Mouse (Mus musculus) MEL (cell line): ENCODE results near the gene Mrps26. TPM values are rescaled to one million over a fixed set of nuclear protein-coding genes. Genes with fewer than 3 reads are reported as not detected.

ENCODE experiments used
- DNase-seq: peaks from one replicate; pipeline ENCODE4 v3.0.0; 2011; ENCODE audit warnings: low read depth, low spot score
- H3K27ac ChIP-seq: 2 replicates; pipeline ENCODE4 v1.5.1; 2012; ENCODE audit warnings: low read depth, mild to moderate bottlenecking, control low read depth, low read length, moderate library complexity; ENCODE audit not compliant: control insufficient read depth
- H3K27me3 ChIP-seq, 2 experiments: fragments of 150-350 bp in 1 of 2; sonication (generic) in 1 of 2; 2 replicates each; pipeline ENCODE4 v1.6.1; 2012; ENCODE audit warnings: low read length in 2 of 2, mild to moderate bottlenecking in 2 of 2, improper control_type of control experiment in 1 of 2, moderate library complexity in 1 of 2; ENCODE audit not compliant: insufficient read depth in 2 of 2, control insufficient read depth in 1 of 2
- H3K36me3 ChIP-seq, 2 experiments: 2 replicates each; pipeline ENCODE4 v1.6.1; 2012 to 2014; ENCODE audit warnings: low read length in 2 of 2, improper control_type of control experiment in 1 of 2, inconsistent platforms in 1 of 2, mild to moderate bottlenecking in 1 of 2; ENCODE audit not compliant: insufficient read depth in 2 of 2, control insufficient read depth in 1 of 2
- H3K4me1 ChIP-seq, 2 experiments: fragments of 150-350 bp in 1 of 2; sonication (generic) in 1 of 2; 2 replicates each; pipeline ENCODE4 v1.6.1; 2012; ENCODE audit warnings: low read length in 2 of 2, improper control_type of control experiment in 1 of 2, mild to moderate bottlenecking in 1 of 2; ENCODE audit not compliant: insufficient read depth in 2 of 2, control insufficient read depth in 1 of 2
- H3K4me3 ChIP-seq, 2 experiments: fragments of 150-350 bp in 1 of 2; sonication (generic) in 1 of 2; 2 replicates each; pipeline ENCODE4 v1.5.1; 2012; ENCODE audit warnings: low read depth in 2 of 2, low read length in 2 of 2, mild to moderate bottlenecking in 2 of 2, moderate library complexity in 2 of 2, control low read depth in 1 of 2, improper control_type of control experiment in 1 of 2; ENCODE audit not compliant: control insufficient read depth in 1 of 2, insufficient read depth in 1 of 2
- H3K79me2 ChIP-seq: 2 replicates; pipeline ENCODE4 v1.6.1; 2012; ENCODE audit warnings: mild to moderate bottlenecking, low read length, moderate library complexity; ENCODE audit not compliant: control insufficient read depth, poor library complexity, insufficient read depth
- H3K9ac ChIP-seq: 2 replicates; pipeline ENCODE4 v1.6.1; 2012; ENCODE audit warnings: low read depth, mild to moderate bottlenecking, control low read depth, low read length, moderate library complexity; ENCODE audit not compliant: control insufficient read depth, poor library complexity, severe bottlenecking
- H3K9me3 ChIP-seq: fragments of 150-350 bp; sonication (generic); replicated peaks from 2 replicates; pipeline ENCODE4 v1.6.1; 2012; ENCODE audit warnings: mild to moderate bottlenecking, low read length, improper control_type of control experiment, moderate library complexity; ENCODE audit not compliant: insufficient read depth
- BHLHE40 ChIP-seq: IDR thresholded peaks from 2 replicates; pipeline ENCODE4 v1.6.1; 2012; ENCODE audit warnings: low read depth, mild to moderate bottlenecking, inconsistent platforms, low read length, improper control_type of control experiment, borderline replicate concordance
- CHD2 ChIP-seq: IDR thresholded peaks from 2 replicates; pipeline ENCODE4 v1.6.1; 2011; ENCODE audit warnings: low read length, improper control_type of control experiment
- CTCF ChIP-seq, 3 experiments: IDR thresholded peaks in 2 of 3; conservative IDR thresholded peaks in 1 of 3; 2 replicates each; pipeline ENCODE4 v1.5.1; 2011 to 2012; ENCODE audit warnings: low read length in 3 of 3, low read depth in 2 of 3, mild to moderate bottlenecking in 2 of 3, improper control_type of control experiment in 1 of 3, inconsistent platforms in 1 of 3, mixed read lengths in 1 of 3, moderate library complexity in 1 of 3; ENCODE audit not compliant: control insufficient read depth in 1 of 3, insufficient read depth in 1 of 3, poor library complexity in 1 of 3, severe bottlenecking in 1 of 3
- E2F4 ChIP-seq: IDR thresholded peaks from 2 replicates; pipeline ENCODE4 v1.6.1; 2011; ENCODE audit warnings: low read depth, low read length, improper control_type of control experiment, borderline replicate concordance
- ELF1 ChIP-seq: IDR thresholded peaks from 2 replicates; pipeline ENCODE4 v1.6.1; 2014; ENCODE audit warnings: low read depth, mild to moderate bottlenecking, inconsistent platforms, low read length, improper control_type of control experiment, moderate library complexity
- GABPA ChIP-seq: IDR thresholded peaks from 2 replicates; pipeline ENCODE4 v1.6.1; 2012; ENCODE audit warnings: low read depth, mild to moderate bottlenecking, inconsistent platforms, low read length, improper control_type of control experiment, moderate library complexity
- GATA1 ChIP-seq: IDR thresholded peaks from 2 replicates; pipeline ENCODE4 v1.6.1; 2011; ENCODE audit warnings: low read depth, low read length, improper control_type of control experiment
- JUND ChIP-seq: IDR thresholded peaks from 2 replicates; pipeline ENCODE4 v1.6.1; 2011; ENCODE audit warnings: low read depth, mild to moderate bottlenecking, improper control_type of control experiment, low read length
- KAT2A ChIP-seq: conservative IDR thresholded peaks from 2 replicates; pipeline ENCODE4 v1.6.1; 2012; ENCODE audit warnings: low read depth, low read length, improper control_type of control experiment, inconsistent platforms
- MAFK ChIP-seq: IDR thresholded peaks from 2 replicates; pipeline ENCODE4 v1.6.1; 2011; ENCODE audit warnings: low read depth, mild to moderate bottlenecking, low read length, improper control_type of control experiment, borderline replicate concordance
- MAZ ChIP-seq: IDR thresholded peaks from 2 replicates; pipeline ENCODE4 v1.6.1; 2012; ENCODE audit warnings: low read depth, mild to moderate bottlenecking, inconsistent platforms, low read length, improper control_type of control experiment
- MXI1 ChIP-seq: IDR thresholded peaks from 2 replicates; pipeline ENCODE4 v1.6.1; 2011; ENCODE audit warnings: mild to moderate bottlenecking, low read depth, low read length, improper control_type of control experiment
- MYB ChIP-seq: IDR thresholded peaks from 2 replicates; pipeline ENCODE4 v1.6.1; 2011; ENCODE audit warnings: mild to moderate bottlenecking, low read depth, low read length, improper control_type of control experiment
- MYC ChIP-seq: IDR thresholded peaks from 2 replicates; pipeline ENCODE4 v1.6.1; 2011; ENCODE audit warnings: low read depth, mild to moderate bottlenecking, low read length, improper control_type of control experiment, moderate library complexity
- NELFE ChIP-seq: IDR thresholded peaks from 2 replicates; pipeline ENCODE4 v1.6.1; 2011; ENCODE audit warnings: low read depth, low read length, improper control_type of control experiment
- POLR2A ChIP-seq, 2 experiments: IDR thresholded peaks; 2 replicates each; pipeline ENCODE4 v1.6.1; 2011 to 2012; ENCODE audit warnings: low read length in 2 of 2, mild to moderate bottlenecking in 2 of 2, control low read depth in 1 of 2, improper control_type of control experiment in 1 of 2, low read depth in 1 of 2, moderate library complexity in 1 of 2; ENCODE audit not compliant: control insufficient read depth in 1 of 2, insufficient read depth in 1 of 2, poor library complexity in 1 of 2
- POLR2AphosphoS5 ChIP-seq: IDR thresholded peaks from 2 replicates; pipeline ENCODE4 v1.6.1; 2012; ENCODE audit warnings: low read depth, borderline replicate concordance, mild to moderate bottlenecking, inconsistent platforms, low read length, moderate library complexity, mixed read lengths
- RAD21 ChIP-seq: IDR thresholded peaks from 2 replicates; pipeline ENCODE4 v1.6.1; 2011; ENCODE audit warnings: mild to moderate bottlenecking, low read depth, low read length, improper control_type of control experiment
- SIN3A ChIP-seq: IDR thresholded peaks from 2 replicates; pipeline ENCODE4 v1.6.1; 2012; ENCODE audit warnings: low read length, improper control_type of control experiment, inconsistent platforms
- SMC3 ChIP-seq: IDR thresholded peaks from 2 replicates; pipeline ENCODE4 v1.6.1; 2011; ENCODE audit warnings: low read depth, low read length, improper control_type of control experiment
- TCF12 ChIP-seq: IDR thresholded peaks from 2 replicates; pipeline ENCODE4 v1.6.1; 2014; ENCODE audit warnings: low read depth, mild to moderate bottlenecking, inconsistent platforms, low read length, improper control_type of control experiment, moderate library complexity
- USF1 ChIP-seq: IDR thresholded peaks from 2 replicates; pipeline ENCODE4 v1.6.1; 2014; ENCODE audit warnings: low read depth, mild to moderate bottlenecking, inconsistent platforms, low read length, improper control_type of control experiment, moderate library complexity
- USF2 ChIP-seq, 2 experiments: IDR thresholded peaks; 2 replicates each; pipeline ENCODE4 v1.6.1; 2011 to 2012; ENCODE audit warnings: improper control_type of control experiment in 2 of 2, low read length in 2 of 2, borderline replicate concordance in 1 of 2, inconsistent platforms in 1 of 2, low read depth in 1 of 2, mild to moderate bottlenecking in 1 of 2; ENCODE audit not compliant: insufficient read depth in 1 of 2
- ZC3H11A ChIP-seq: IDR thresholded peaks from 2 replicates; pipeline ENCODE4 v1.6.1; 2012; ENCODE audit warnings: low read depth, mild to moderate bottlenecking, inconsistent platforms, low read length, improper control_type of control experiment
- ZNF384 ChIP-seq: IDR thresholded peaks from 2 replicates; pipeline ENCODE4 v1.6.1; 2012; ENCODE audit warnings: low read depth, mild to moderate bottlenecking, inconsistent platforms, low read length, improper control_type of control experiment
- polyA plus RNA-seq, 2 experiments: library from polyadenylated mRNA; stranded (reverse) in 1 of 2; unstranded in 1 of 2; fragments of >175 nt in 1 of 2; fragments of >200 nt in 1 of 2; gene quantifications; 2 replicates each; pipeline versions ENCODE4 v1.2.1 to v1.2.4; 2012; ENCODE audit warnings: low replicate concordance in 2 of 2, low read depth in 1 of 2; ENCODE audit not compliant: insufficient read length in 2 of 2, insufficient read depth in 1 of 2, missing spikeins in 1 of 2
- total RNA-seq: library from RNA; depleted of rRNA; stranded (reverse); fragments of 300-350 nt; gene quantifications from 2 replicates; pipeline ENCODE4 v1.2.3, GENCODE M21; 2012

Gene Mrps26
- total and polyA plus RNA-seq, 3 experiments = 121 to 154 TPM; not detected in 1

GRCm38 (mm10) chr2:130578148-130578547, 14.6 kb downstream of the Mrps26 start:
- peaks cover 0 to 10% of the 10 kb centered on the region in 2 experiments; a peak in 1 of 4 replicates for H3K4me1 ChIP-seq
- no peak overlapping the region for H3K27ac ChIP-seq
- DNase-seq = peak; percentile 87
- peak overlapping the region; percentile 29 to 40; a peak in 3 of 4 replicates for H3K4me3 ChIP-seq
- H3K79me2 ChIP-seq = no peaks in the 10 kb centered on the region
- H3K27me3 ChIP-seq = no peaks in the 10 kb centered on the region
- 0 out of 4 replicates have a peak, but pooled peaks cover 0 to 2% of the 10 kb centered on the region in 2 experiments for H3K36me3 ChIP-seq
- H3K9ac ChIP-seq = peak overlapping the region; percentile 38
- no peaks in the 10 kb centered on the region for H3K9me3 ChIP-seq
- TF ChIP-seq USF1 (no peak), MYC (0 out of 2 replicates have a peak, but pooled peaks have one; percentile 12), GATA1 (no peak), MAZ (peak; percentile 78; the same call in 1 of the 2 replicates), E2F4 (no peak), POLR2AphosphoS5 (no peak), MYB (no peak), CTCF (IDR thresholded peaks at IDR 0.05 in 2 of 3, conservative IDR thresholded peaks at IDR 0.05 in 1 of 3; ENCODE audit: control insufficient read depth in 1 of 3, insufficient read depth in 1 of 3, low read depth in 2 of 3, low read length in 3 of 3, poor library complexity in 1 of 3, severe bottlenecking in 1 of 3) (peak; percentile 76 to 93 (median 79)), CHD2 (no peak), RAD21 (peak; percentile 69), BHLHE40 (peak; percentile 60; the same call in 1 of the 2 replicates), JUND (peak; percentile 78; the same call in 1 of the 2 replicates), USF2 (IDR thresholded peaks at IDR 0.05; ENCODE audit: borderline replicate concordance in 1 of 2, insufficient read depth in 1 of 2, low read depth in 1 of 2, low read length in 2 of 2) (no peak), ZNF384 (no peak), MAFK (no peak), SMC3 (peak; percentile 79), ZC3H11A (peak; percentile 85), SIN3A (peak; percentile 29; the same call in 1 of the 2 replicates), KAT2A (no peak), GABPA (no peak), MXI1 (no peak), TCF12 (0 out of 2 replicates have a peak, but pooled peaks have one; percentile 28), ELF1 (no peak), POLR2A (IDR thresholded peaks at IDR 0.05; ENCODE audit: control insufficient read depth in 1 of 2, insufficient read depth in 1 of 2, low read depth in 1 of 2, low read length in 2 of 2, poor library complexity in 1 of 2) (no peak), NELFE (no peak; the same call in 1 of the 2 replicates)
- TF ChIP-seq, all 39 proteins: peak for 10
